Mouse (Mus musculus): ENCODE measurements around the gene Sars2. TPM values are rescaled to one million over a fixed set of nuclear protein-coding genes. Genes with fewer than 3 reads are reported as not detected.

The Sars2 gene
- polyA plus RNA-seq, 1 experiment, result 16.1 TPM

DNA sequence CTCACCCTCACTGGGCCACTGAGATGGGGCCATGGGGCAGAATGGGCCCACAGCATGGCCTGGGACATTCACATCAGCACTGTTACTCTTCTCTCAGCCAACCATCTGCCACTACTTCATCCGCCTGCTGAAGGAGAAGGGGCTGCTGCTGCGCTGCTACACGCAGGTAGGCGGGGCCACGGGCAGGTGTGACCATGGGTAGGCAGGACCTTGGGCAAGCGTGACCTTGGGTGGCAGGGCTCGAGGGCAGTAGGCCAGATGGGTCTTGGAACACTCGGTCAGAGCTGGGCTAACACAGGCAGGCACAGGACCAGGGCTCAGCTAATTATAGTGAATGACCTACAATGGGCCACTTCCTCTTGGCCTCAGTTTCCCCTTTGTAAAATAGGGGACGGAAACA, 37.0 kb downstream of the Sars2 start:
- DNase-seq (ENCODE audit: low read depth), result no peak

DNA sequence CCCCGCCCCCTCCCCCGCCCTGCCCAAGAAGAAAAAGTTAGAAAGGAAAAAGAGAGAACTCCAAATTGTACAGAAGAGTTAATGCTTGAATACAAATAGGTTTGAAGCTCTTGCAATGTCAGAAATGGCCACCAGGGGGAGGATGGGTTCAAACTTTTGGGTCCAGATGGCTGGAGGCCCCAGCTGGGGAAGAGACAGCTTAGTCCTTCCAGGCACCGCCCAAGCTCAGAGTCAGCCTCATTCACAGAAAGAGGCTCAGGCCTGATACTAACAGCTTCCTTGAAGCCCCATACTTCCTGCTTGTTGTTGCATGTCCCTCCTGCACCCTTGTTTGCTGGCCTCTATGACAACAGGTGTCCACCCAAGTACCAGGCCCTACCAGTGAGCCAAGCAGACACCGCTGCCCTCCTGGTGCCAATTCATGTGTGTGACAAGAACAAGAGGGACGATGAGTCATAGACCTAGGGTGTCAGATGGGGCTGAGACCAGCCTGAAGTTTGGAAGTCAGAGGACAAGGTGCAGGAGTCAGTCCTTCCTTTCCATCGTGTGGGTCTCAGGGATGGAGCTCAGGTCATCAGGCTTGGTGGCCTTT, 38.4 kb downstream of the Sars2 start:
- no peak for DNase-seq (ENCODE audit: low read depth)

DNA sequence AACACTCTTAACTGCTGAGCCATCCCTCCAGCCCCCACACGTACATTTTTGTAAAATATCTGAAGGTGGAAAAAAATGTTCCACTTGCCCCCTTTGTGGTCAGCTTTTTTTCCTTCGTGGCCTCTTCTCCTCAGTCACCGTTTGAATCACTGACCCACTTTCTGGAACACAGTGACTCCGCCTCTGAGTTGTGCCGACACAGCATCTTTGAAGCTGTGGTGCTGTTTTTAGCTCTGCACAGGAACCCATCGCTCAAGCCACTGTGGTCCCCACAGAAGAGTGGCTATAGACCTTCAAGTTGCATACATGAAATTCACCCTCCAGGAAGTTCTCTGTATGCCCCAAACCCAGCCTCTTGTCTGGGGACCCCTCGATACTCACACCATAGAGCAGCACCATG, 39.1 kb downstream of the Sars2 start:
- DNase-seq (ENCODE audit: low read depth), result no peak

DNA sequence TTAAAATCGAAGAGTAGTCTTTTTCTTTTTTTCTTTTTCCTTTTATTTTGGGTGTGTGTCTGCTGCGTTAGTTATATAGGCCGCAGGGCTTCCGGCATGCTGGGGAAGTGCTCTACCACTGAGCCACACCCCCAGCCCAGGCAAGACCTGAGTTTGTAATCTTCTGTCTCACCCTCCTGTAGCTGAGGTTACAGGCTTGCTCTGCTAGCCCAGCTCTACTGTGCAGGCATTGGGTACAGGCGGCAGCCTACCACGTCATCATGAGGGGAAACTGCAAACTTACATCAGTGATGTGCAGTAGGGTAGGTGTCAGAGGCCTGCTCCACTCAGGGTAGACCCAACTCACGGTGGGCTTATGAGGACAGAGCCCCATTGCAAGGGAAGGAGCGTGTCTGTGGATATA, 39.5 kb downstream of the Sars2 start:
- DNase-seq (ENCODE audit: low read depth), result no peak

DNA sequence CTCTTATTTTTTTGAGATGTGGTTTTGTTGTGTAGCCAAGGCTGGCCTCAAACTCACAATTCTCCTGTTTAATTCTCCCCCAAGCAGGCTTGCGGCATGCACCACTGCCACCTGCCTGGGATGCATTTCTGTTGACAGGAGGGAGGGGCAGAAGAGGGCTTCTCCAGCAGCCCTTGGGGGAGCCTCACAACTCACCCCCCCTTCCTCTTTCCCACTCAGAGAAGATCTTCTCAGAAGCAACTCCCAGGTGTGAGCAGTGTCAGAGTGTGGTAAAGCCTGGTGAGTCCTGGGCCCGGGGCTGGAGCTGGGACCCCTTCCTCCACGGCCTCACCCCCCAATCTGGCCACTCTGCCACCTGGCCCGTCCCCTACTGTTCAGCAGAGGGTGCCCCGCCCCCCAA, 43.4 kb downstream of the Sars2 start:
- DNase-seq (ENCODE audit: low read depth), result no peak

DNA sequence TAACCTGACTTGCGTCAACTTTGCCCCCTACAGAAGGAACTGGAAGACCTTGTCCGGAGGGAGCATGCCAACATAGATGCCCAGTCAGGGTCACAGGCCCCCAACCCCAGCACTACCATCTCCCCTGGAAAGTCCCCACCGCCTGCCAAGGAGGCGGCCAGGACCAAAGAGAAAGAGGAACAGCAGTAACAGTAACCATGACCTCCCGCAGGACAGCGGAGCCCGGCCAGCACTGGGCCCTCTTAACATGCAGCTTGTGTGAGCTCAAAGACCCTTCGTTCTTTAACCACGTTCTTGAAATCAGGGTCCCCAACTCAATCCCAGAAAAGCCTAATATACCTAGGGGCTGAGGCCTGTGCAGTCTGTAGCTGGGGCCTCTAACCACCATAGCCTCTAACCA, 46.1 kb downstream of the Sars2 start:
- no peak for DNase-seq (ENCODE audit: low read depth)

- DNase-seq (ENCODE audit: low read depth), result no peak
Measured at GRCm38 (mm10) chr7:28788307-28789195, 46.8 kb downstream of the Sars2 start, which contains the start of gene Rinl. Rinl (plus strand) TSS chr7:28788969.

GRCm38 (mm10) chr7:28789235-28789634, 47.4 kb downstream of the Sars2 start:
- no peak for DNase-seq (ENCODE audit: low read depth)

DNA sequence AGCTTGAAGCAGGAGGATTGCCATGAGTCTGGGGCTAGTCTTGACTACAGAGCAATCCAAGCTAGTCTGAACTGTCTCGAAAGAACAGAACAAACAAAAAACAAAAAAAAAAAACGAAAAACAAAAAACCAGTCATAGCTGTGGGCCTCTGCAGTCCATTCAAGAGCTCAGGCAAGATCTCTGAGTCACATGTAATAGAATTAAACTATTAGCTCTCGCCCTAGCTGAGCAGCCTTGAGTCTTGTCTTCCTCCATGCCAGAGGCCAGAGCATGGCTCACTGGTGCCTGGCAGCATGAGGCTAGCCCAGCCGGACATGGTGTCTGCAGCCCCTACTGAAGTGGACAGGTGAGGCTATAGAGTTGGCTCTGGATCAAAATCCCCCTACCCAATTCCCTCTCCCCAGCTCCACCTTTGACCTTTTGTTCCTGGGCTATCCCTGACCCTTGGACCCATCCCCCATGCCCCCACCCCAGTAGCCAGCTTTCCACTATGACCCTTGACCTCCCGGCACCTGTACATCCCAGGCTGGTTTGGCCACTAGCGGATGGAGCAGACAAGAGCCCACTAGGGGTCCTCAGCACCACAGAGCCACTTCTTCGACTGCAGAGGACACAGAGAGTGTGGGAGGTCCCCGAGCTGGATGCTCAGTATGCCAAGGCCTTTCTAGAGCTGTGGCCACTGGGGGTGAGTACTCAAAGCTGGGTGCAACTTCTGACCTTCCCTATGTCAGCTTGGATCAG, 48.4 kb downstream of the Sars2 start:
- DNase-seq (ENCODE audit: low read depth), result no peak

- no peak for DNase-seq (ENCODE audit: low read depth)
Measured at GRCm38 (mm10) chr7:28791706-28792105, 49.9 kb downstream of the Sars2 start.

DNA sequence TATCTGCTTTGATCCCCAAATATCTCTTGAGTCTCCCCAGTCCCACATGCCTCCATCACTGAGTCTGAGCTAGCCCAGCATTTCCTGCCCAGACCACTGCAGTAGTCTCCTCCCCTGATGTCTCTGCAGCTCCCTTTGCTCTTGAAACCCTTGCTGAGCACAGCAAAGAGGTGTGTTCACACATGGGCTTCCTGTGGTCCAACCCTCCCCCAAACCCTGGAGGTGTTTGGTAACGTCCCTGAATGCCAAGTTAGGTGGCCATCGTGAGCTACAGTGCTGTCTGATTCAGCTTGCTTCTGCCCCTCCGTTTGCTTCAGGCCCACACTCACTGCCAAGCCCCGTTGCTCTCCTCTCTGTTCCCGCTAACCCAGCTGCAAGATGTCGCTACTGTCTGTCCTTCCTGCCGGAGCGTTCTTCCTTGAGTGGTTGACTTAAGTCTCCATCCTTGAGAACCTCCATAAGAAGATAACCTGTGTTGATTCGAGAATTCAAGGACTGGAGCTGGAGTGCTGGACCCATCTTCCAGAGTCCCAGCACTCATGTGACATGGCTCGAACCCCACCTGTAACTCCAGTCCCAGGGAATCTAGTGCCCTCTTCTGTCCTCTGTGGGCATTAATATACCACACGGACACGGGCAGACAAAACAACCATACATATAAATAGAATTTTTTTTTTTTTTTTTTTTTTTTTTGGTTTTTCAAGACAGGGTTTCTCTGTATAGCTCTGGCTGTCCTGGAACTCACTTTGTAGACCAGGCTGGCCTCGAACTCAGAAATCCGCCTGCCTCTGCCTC, 50.8 kb downstream of the Sars2 start:
- no peak for DNase-seq (ENCODE audit: low read depth)

DNA sequence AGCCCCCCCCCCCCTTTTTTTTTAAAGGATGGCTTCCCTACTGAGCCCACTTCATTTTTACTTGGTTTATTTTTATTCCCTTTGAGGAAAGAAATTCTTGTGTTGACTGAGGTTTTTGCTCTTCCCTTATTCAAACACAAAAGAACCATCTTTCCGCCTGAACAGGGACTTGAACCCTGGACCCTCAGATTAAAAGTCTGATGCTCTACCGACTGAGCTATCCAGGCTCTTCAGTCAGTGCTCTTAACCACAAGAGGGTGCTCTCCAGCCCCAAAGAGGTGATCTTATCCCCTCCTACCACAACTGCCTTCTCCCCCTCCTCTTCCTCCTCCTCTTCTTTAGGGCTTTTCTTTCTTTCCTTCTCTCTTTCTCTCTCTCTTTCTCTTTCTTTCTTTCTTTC, 52.0 kb downstream of the Sars2 start:
- no peak for DNase-seq (ENCODE audit: low read depth)

GRCm38 (mm10) chr7:28794496-28794895, 52.7 kb downstream of the Sars2 start:
- no peak for DNase-seq (ENCODE audit: low read depth)

GRCm38 (mm10) chr7:28795832-28796231, 54.0 kb downstream of the Sars2 start:
- no peak for DNase-seq (ENCODE audit: low read depth)

GRCm38 (mm10) chr7:28796562-28796975, 54.8 kb downstream of the Sars2 start:
- no peak for DNase-seq (ENCODE audit: low read depth)

DNA sequence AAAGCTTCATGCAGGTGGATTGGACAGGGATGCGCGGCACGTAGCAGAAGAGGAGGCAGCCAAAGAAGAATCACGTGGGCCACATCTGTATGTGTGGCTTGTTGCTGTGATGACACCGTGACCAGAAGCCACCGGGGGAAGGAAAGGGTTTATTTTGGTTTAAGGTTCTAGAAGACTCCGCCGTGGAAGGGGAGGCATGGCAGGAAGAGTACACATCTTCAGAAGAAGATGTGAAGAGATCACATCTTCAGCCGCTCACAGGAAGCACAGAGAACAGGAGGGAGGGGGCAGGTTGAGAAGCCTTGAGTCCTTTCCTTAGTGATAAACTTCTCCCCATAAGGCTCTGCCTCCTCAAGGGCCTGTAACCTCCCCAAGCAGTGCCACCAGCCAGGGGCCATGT, 58.2 kb downstream of the Sars2 start:
- no peak for DNase-seq (ENCODE audit: low read depth)

- no peak for DNase-seq (ENCODE audit: low read depth)
Measured at GRCm38 (mm10) chr7:28801451-28801850, 59.7 kb downstream of the Sars2 start.

GRCm38 (mm10) chr7:28801901-28802670, 60.3 kb downstream of the Sars2 start:
- DNase-seq (ENCODE audit: low read depth), result peak; percentile 96

- no peak for DNase-seq (ENCODE audit: low read depth)
Measured at GRCm38 (mm10) chr7:28802846-28803588, 61.2 kb downstream of the Sars2 start.

Data from gonadal fat pad, adult 2 months (tissue).